Mouse (Mus musculus): ENCODE measurements at regions not wholly inside any gene's neighbourhood (a gene's known extent, or its start where the extent isn't known, plus 50 kb on each side); places are given as distances from the start of the nearest gene placed in this dataset.

GRCm38 (mm10) chr3:156082268-156082667 is 479.3 kb upstream of the Negr1 start:
- TF ChIP-seq GATA1 (IDR thresholded peaks at IDR 0.05; ENCODE audit: borderline replicate concordance, low read length) (no peak), CTCF (IDR thresholded peaks at IDR 0.05; ENCODE audit: low read depth, low read length) (no peak), TAL1 (conservative IDR thresholded peaks at IDR 0.05; ENCODE audit: low read depth, low read length) (no peak), POLR2AphosphoS5 (IDR thresholded peaks at IDR 0.05; ENCODE audit: insufficient replicate concordance, low read depth, low read length) (no peak), GATA2 (IDR thresholded peaks at IDR 0.05; ENCODE audit: borderline replicate concordance, low read depth, low read length) (no peak)
